Mouse (Mus musculus) lung, embryonic 14.5 days (tissue): ENCODE results near the gene Bcl2. TPM values are rescaled to one million over a fixed set of nuclear protein-coding genes. Genes with fewer than 3 reads are reported as not detected.

Experiments
- ATAC-seq: fragments of 200-750 bp; cut with Nextera tagmentation; 2 replicates; pipeline ENCODE4 v1.8.0; 2017; ENCODE audit warnings: mild to moderate bottlenecking, moderate TSS enrichment, moderate library complexity; ENCODE audit not compliant: insufficient read depth
- DNase-seq: peaks from one replicate; pipeline ENCODE4 v3.0.0-alpha.2; 2015
- H3K27ac ChIP-seq: fragments of 300-500 bp; sonication (generic); 2 replicates; pipeline ENCODE4 v1.5.1; 2014; ENCODE audit warnings: low read depth, mild to moderate bottlenecking, moderate library complexity
- H3K27me3 ChIP-seq: fragments of 300-500 bp; sonication (generic); 2 replicates; pipeline ENCODE4 v1.6.1; 2014; ENCODE audit warnings: low read length, control low read depth; ENCODE audit not compliant: insufficient read depth
- H3K36me3 ChIP-seq: fragments of 300-500 bp; sonication (generic); 2 replicates; pipeline ENCODE4 v1.6.1; 2014; ENCODE audit warnings: control low read depth; ENCODE audit not compliant: insufficient read depth
- H3K4me1 ChIP-seq: fragments of 300-500 bp; sonication (generic); 2 replicates; pipeline ENCODE4 v1.6.1; 2014; ENCODE audit warnings: antibody characterized with exemption, control low read depth; ENCODE audit not compliant: insufficient read depth
- H3K4me2 ChIP-seq: fragments of 300-500 bp; sonication (generic); 2 replicates; pipeline ENCODE4 v1.6.1; 2014; ENCODE audit warnings: mild to moderate bottlenecking
- H3K4me3 ChIP-seq: fragments of 300-500 bp; sonication (generic); 2 replicates; pipeline ENCODE4 v1.5.1; 2014; ENCODE audit warnings: low read depth, low read length
- H3K9ac ChIP-seq: fragments of 300-500 bp; sonication (generic); 2 replicates; pipeline ENCODE4 v1.6.1; 2014
- H3K9me3 ChIP-seq: fragments of 300-500 bp; sonication (generic); 2 replicates; pipeline ENCODE4 v1.6.1; 2016; ENCODE audit warnings: low read depth, low read length, control low read depth
- CTCF ChIP-seq: IDR thresholded peaks from 2 replicates; pipeline ENCODE4 v1.5.1; 2016; ENCODE audit warnings: antibody characterized with exemption, low read depth
- WGBS: fragments of 180-500 bp; shearing (Covaris S2); extraction: QIAGEN DNeasy Blood & Tissue Kit; methylation state at CpG from one replicate; pipeline ENCODE4 v1.1.7; 2014; 5-methylcytosine and 5-hydroxymethylcytosine counted together
- polyA plus RNA-seq: library from polyadenylated mRNA; unstranded; fragments of >200 nt; fragmentation: Nextera tagmentation; extraction: Ambion mirVana; gene quantifications from 2 replicates; pipeline ENCODE4 v1.2.1, GENCODE M21; 2014

Bcl2 gene
- polyA plus RNA-seq, 1 experiment from 2014 or later = 16.5 TPM

GRCm38 (mm10) chr1:106564436-106564835, 149.6 kb downstream of the Bcl2 start:
- Histone ChIP-seq H3K9ac (no peak overlapping the region), H3K27me3 (no peaks in the 10 kb centered on the region), H3K4me1 (peaks cover 13% of the 10 kb centered on the region), H3K36me3 (no peaks in the 10 kb centered on the region), H3K9me3 (no peaks in the 10 kb centered on the region), H3K27ac (no peak overlapping the region), H3K4me3 (no peak overlapping the region), H3K4me2 (no peak overlapping the region)
- 81% methylated on average over 1 of the region's 1 CpGs for WGBS
- no peak for TF ChIP-seq CTCF
- no peak for DNase-seq
- no peak for ATAC-seq

- Histone ChIP-seq H3K4me1 (peaks cover 11% of the 10 kb centered on the region), H3K9me3 (no peaks in the 10 kb centered on the region), H3K27ac (no peak overlapping the region), H3K27me3 (no peaks in the 10 kb centered on the region), H3K4me2 (no peak overlapping the region), H3K36me3 (no peaks in the 10 kb centered on the region), H3K9ac (no peak overlapping the region), H3K4me3 (no peak overlapping the region)
- ATAC-seq (no peak), DNase-seq (no peak)
- 89% methylated on average over 3 of the region's 3 CpGs for WGBS
- no peak for TF ChIP-seq CTCF
Observed at GRCm38 (mm10) chr1:106562751-106563150, 151.3 kb downstream of the Bcl2 start.

GRCm38 (mm10) chr1:106561085-106561760, 152.9 kb downstream of the Bcl2 start:
- H3K27ac ChIP-seq = no peak overlapping the region
- whole genome bisulfite sequencing = 54% methylated on average over 11 of the region's 11 CpGs
- no peak overlapping the region for H3K4me2 ChIP-seq
- H3K9me3 ChIP-seq = no peaks in the 10 kb centered on the region
- peaks cover 11% of the 10 kb centered on the region for H3K4me1 ChIP-seq
- DNase-seq (no peak), ATAC-seq (no peak)
- no peak overlapping the region for H3K9ac ChIP-seq
- no peak overlapping the region for H3K4me3 ChIP-seq
- H3K36me3 ChIP-seq = no peaks in the 10 kb centered on the region
- no peaks in the 10 kb centered on the region for H3K27me3 ChIP-seq
- TF ChIP-seq CTCF = no peak

GRCm38 (mm10) chr1:106560105-106560504, 154.0 kb downstream of the Bcl2 start:
- DNase-seq (peak; percentile 57), ATAC-seq (no peak)
- H3K36me3 ChIP-seq = no peaks in the 10 kb centered on the region
- peaks cover 16% of the 10 kb centered on the region for H3K4me1 ChIP-seq
- H3K27ac ChIP-seq = no peak overlapping the region
- H3K4me3 ChIP-seq = no peak overlapping the region
- no peak overlapping the region for H3K9ac ChIP-seq
- no peak overlapping the region for H3K4me2 ChIP-seq
- no peaks in the 10 kb centered on the region for H3K27me3 ChIP-seq
- 57% methylated on average over 3 of the region's 3 CpGs for WGBS
- H3K9me3 ChIP-seq = no peaks in the 10 kb centered on the region
- no peak for TF ChIP-seq CTCF

GRCm38 (mm10) chr1:106559116-106559605, 154.9 kb downstream of the Bcl2 start:
- no peaks in the 10 kb centered on the region for H3K9me3 ChIP-seq
- no peak overlapping the region for H3K4me2 ChIP-seq
- H3K36me3 ChIP-seq = no peaks in the 10 kb centered on the region
- H3K4me3 ChIP-seq = no peak overlapping the region
- no peak for DNase-seq
- peaks cover 23% of the 10 kb centered on the region for H3K4me1 ChIP-seq
- WGBS = 40% methylated on average over 2 of the region's 2 CpGs
- H3K9ac ChIP-seq = no peak overlapping the region
- no peak overlapping the region for H3K27ac ChIP-seq
- H3K27me3 ChIP-seq = no peaks in the 10 kb centered on the region
- TF ChIP-seq CTCF = no peak
- no peak for ATAC-seq

GRCm38 (mm10) chr1:106555498-106556168, 158.4 kb downstream of the Bcl2 start:
- no peak for TF ChIP-seq CTCF
- Histone ChIP-seq H3K27me3 (no peaks in the 10 kb centered on the region), H3K9me3 (no peaks in the 10 kb centered on the region), H3K36me3 (no peaks in the 10 kb centered on the region), H3K4me1 (peaks cover 37% of the 10 kb centered on the region), H3K27ac (no peak overlapping the region), H3K9ac (no peak overlapping the region), H3K4me2 (no peak overlapping the region), H3K4me3 (no peak overlapping the region)
- no peak for DNase-seq
- no peak for ATAC-seq
- WGBS = 38% methylated on average over 9 of the region's 9 CpGs
